In the genomic region with DNA sequence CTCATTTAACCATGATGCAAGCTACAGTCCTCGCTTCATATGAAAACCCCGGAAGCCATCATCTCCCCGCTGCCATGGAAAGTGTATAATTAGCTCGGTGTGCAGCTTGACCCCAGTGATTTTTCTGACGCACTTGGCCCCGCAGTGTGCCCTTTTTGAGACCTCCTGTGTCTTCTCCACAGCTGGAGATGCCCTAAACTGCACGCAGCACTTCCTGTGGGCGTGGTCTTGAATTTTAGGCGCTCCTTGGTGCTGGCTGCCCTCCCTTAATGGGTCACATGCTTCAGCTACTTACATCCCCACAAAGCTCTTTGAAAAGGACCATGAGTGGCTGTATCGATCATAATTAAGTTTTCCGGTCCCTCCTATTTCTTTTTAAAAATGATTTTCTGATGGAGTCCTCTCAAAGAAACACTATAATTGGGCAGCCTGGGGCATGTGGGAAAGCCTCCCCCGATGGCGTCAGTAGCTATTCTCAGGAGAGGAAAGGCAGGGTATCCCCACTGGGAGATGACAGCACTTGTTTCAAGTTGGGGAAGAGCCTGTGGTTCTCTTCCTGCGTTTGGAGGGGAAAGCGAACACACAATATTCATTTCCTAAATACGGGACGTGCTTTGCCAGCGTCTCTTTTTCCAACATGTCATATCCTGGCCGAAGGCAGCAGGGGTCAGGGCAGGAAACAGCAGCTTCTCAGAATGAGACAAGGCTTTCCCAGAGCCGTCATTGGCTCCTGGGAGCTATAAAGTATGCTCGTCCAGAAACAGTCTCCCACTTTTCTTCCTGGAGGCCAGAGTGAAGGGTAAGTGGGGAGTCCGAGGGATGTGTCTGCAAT, we compare ENCODE assay signal across 8 mouse cellular contexts. TPM values are rescaled to one million over a fixed set of nuclear protein-coding genes. Genes with fewer than 3 reads are reported as not detected.
A peak's percentile ranks its signal among the peaks of the same experiment; 100 is the strongest.
DNase-seq lines count a peak whose midpoint lies in the region; ATAC-seq lines count a peak whose summit lies in the region.

Gene Apold1, plus strand, starts transcription at position 488 of the 832 bp plus-strand sequence.

- peak within 1 kb of the TSS; percentile 56 for H3K4me2 ChIP-seq in embryonic facial prominence, embryonic 13.5 days

- H3K4me1 ChIP-seq in embryonic facial prominence, embryonic 13.5 days = peaks cover 21% of the 10 kb centered on the region
- H3K4me1 ChIP-seq in limb, embryonic 10.5 days = peaks cover 32% of the 10 kb centered on the region

- H3K9ac ChIP-seq in embryonic facial prominence, embryonic 13.5 days = 0 out of 2 replicates have a peak within 1 kb of the TSS, but pooled peaks have one; percentile 46

- ATAC-seq in embryonic facial prominence, embryonic 13.5 days (ENCODE audit: insufficient number of reproducible peaks, insufficient read depth, low FRiP score, low TSS enrichment, low read depth) = no peak

- intact Hi-C loops in heart, postnatal 36 days (cut with DNase I) = loop anchor here (2.0 to 10.0 kb wide), 3 partner anchors 25 to 383 kb away; partner anchors contain the start of gene Emp1

- peak within 1 kb of the TSS; percentile 34 for H3K4me3 ChIP-seq in embryonic facial prominence, embryonic 13.5 days
- H3K4me3 ChIP-seq in limb, embryonic 10.5 days = peak within 1 kb of the TSS; percentile 26

- no peaks in the 10 kb centered on the region for H3K36me3 ChIP-seq in embryonic facial prominence, embryonic 13.5 days
- H3K36me3 ChIP-seq in limb, embryonic 10.5 days = no peaks in the 10 kb centered on the region

- peak within 1 kb of the TSS; percentile 40; the same call in 1 of the 2 replicates for H3K27ac ChIP-seq in embryonic facial prominence, embryonic 13.5 days
- H3K27ac ChIP-seq in limb, embryonic 10.5 days = peak within 1 kb of the TSS; percentile 56

- peak; percentile 46 to 63 for DNase-seq in adrenal gland, adult (ENCODE audit: inconsistent age in 2 of 2, low spot score in 1 of 2)
- DNase-seq in adrenal gland, adult 18-20 months (ENCODE audit: low spot score in 2 of 2) = no peak
- peak; percentile 53 to 62 for DNase-seq in heart, postnatal 36 days
- DNase-seq in limb, embryonic 10.5 days (ENCODE audit: low spot score) = peak; percentile 41
- DNase-seq in mesoderm, embryonic 11.5 days (ENCODE audit: low read depth, low spot score) = peak; percentile 44
- DNase-seq in thymus, postnatal 14 days = peak; percentile 79
- DNase-seq in cerebellum, adult 11 months = no peak

- no peaks in the 10 kb centered on the region for H3K9me3 ChIP-seq in embryonic facial prominence, embryonic 13.5 days
- H3K9me3 ChIP-seq in limb, embryonic 10.5 days (replicated peaks) = no peaks in the 10 kb centered on the region

- WGBS in embryonic facial prominence, embryonic 13.5 days = 25% methylated on average over 22 of the region's 22 CpGs
- WGBS in limb, embryonic 10.5 days = 42% methylated on average over 22 of the region's 22 CpGs

- peaks cover 10% of the 10 kb centered on the region for H3K27me3 ChIP-seq in embryonic facial prominence, embryonic 13.5 days
- H3K27me3 ChIP-seq in limb, embryonic 10.5 days (ENCODE audit: low read depth, poor library complexity, severe bottlenecking) = peaks cover 19% of the 10 kb centered on the region

RNA-seq across cellular contexts. Expression of gene Apold1, which starts in this region (rescaled TPM):
- total RNA-seq in adrenal gland, adult 18-20 months (2021) = 10 to 100 TPM in 1 of 2 experiments, 1 to 10 TPM in 1; 3.8 to 12.2 TPM
- 3.8 and 4.2 TPM in 2 replicates for polyA plus RNA-seq in embryonic facial prominence, embryonic 13.5 days (2015; fragmentation: Nextera tagmentation; extraction: Ambion mirVana)
- total RNA-seq in heart, postnatal 36 days (2021) = 10 to 100 TPM in 1 of 2 experiments, 1 to 10 TPM in 1; 5.1 to 15.6 TPM
- polyA plus RNA-seq in limb, embryonic 10.5 days (2016; fragmentation: Nextera tagmentation; extraction: Ambion mirVana) = 2.4 and 3.1 TPM in 2 replicates

Comparison
In these comparisons a context has a peak if more than half of its experiments do, and no peak if none do; other contexts are left out.
1. DNase-seq: peak in adrenal gland, adult (2 of 2), heart, postnatal 36 days (2 of 2), limb, embryonic 10.5 days (single experiment), mesoderm, embryonic 11.5 days (single experiment) and thymus, postnatal 14 days (single experiment); none in adrenal gland, adult 18-20 months (0 of 2) and cerebellum, adult 11 months (single experiment).